ENCODE assay signal across 19 mouse cellular contexts in genomic region chr3:151607689-151608088, GRCm38 (mm10).
"Had no signal": no experiment of that assay in that cellular context is flagged by ENCODE, and none has a peak within 500 bp of the region (broad histone marks: within the 10 kb centered on the region; RNA-seq: fewer than 3 reads in every experiment).

No protein-coding gene starts in this region.

- H3K4me3 ChIP-seq: midbrain, embryonic 10.5 days; midbrain, embryonic 12.5 days; myocyte; neural tube, embryonic 13.5 days; neural tube, embryonic 15.5 days had no signal

- ATAC-seq: midbrain, embryonic 16.5 days had no signal

- DNase-seq: lung, adult 18-20 months; lung, embryonic 14.5 days; lung, postnatal 10 days; lung, postnatal 4 days; midbrain, embryonic 14.5 days; retina, postnatal 1 day; right cerebral cortex, adult 18-20 months; right cerebral cortex, postnatal 25 days; right cerebral cortex, postnatal 4 days; spleen, adult 18-20 months; thymus, adult 2 months; thymus, postnatal 25 days; thymus, postnatal 4 days had no signal

- H3K27ac ChIP-seq: midbrain, embryonic 10.5 days; midbrain, embryonic 12.5 days; neural tube, embryonic 13.5 days; neural tube, embryonic 15.5 days had no signal
